Mouse (Mus musculus) T-helper 2 cell (primary cell): ENCODE data around the gene Kctd19.

Source experiments
- in situ Hi-C: fragments of 300-600 bp; cut with MboI, MseI; formaldehyde crosslinking; loops from one replicate; pipeline ENCODE4 v1.15.1; 2025; ENCODE audit warnings: high pct_unique_total_duplicates

Kctd19 gene

GRCm38 (mm10) chr8:105359646-105360045 is 53.7 kb downstream of the Kctd19 start:
- in situ Hi-C loops, result no loop called here

DNA sequence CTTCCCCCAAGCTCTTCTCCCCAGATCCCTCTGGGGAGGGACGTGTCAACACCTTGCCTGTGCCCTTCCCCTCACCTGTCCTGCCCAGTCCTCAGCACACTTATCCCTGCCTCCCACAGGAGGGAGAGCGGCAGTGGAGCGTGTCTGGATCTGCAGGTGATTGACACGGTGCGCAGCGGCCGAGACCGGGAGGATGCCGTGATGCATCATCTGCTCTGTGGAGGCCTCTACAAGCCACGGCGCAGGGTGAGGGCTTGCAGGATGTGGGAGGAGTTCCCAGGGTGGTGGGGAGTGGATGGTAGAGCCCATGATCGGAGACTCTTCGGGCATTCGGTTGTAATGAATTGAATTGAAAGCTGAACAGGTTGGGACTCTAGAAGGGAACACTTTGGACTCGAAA is 54.1 kb downstream of the Kctd19 start:
- in situ Hi-C loops, result no loop called here

DNA sequence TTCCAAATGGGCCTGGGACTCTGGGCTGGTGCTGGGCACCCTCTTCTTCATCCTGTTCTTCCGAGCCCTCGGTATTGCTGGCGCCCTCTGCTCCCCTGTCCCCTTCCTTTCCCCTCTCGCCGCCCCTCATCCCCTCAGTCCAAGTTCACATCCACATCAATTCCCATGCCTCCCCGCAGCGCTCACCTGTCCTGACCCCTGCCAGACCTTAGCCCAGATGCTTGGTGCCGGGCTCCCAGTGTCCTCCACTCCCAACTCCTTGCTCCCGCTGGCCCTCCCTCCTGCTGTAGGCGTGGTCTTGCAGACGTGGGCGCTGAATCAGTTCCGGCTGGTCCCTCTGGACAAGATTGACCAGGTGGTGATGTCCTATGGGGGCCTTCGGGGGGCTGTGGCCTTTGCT is 56.6 kb downstream of the Kctd19 start:
- in situ Hi-C loops, result no loop called here

DNA sequence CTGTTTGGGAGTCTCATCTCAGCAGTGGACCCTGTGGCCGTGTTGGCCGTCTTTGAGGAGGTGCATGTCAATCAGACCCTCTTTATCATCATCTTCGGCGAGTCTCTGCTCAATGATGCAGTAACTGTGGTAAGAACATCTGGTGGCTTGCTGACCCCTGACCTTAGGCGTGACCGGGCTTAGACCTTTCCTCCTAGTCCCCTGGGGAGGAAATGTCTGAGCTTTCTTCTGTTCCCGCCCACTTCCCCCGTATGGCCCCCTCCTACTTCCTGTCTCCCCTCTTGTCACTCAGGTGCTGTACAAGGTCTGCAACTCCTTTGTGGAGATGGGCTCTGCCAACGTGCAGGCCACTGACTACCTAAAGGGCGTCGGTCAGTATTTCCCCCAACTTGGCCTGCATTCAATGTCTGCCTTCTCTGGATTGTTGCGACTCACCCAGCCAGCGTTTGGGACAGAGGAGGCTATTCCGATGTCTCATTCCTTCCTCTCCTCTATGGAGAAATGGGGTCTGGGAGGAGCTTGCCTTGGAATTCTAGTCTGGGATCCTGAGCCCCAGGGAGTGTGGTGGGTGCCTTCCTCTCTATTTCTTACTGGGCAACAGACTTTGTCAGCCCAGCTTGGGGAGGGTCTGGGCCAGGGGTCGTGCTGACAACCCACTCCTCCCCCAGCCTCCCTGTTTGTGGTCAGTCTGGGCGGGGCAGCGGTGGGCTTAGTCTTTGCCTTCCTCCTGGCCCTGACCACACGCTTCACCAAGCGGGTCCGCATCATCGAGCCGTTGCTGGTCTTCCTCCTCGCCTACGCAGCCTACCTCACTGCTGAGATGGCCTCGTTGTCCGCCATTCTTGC is 57.9 kb downstream of the Kctd19 start:
- in situ Hi-C loops, result no loop called here

DNA sequence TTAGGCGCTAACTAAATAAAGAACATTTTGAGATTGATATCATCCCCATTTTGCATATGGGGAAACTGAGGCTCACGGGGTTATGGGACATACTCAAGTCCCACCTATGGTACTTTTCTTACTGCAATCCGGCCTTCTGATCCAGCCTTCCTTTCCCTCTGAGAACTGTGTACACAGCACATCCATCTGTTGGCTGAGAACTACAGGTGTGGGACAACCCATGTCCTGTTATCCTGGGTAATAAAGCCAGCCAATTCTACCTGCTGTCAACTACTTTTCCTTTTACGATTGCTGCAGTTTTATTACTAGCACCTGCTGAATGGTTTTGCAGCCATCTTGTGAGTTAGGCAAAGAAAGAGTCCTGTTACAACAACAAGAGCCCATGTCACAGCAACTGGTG is 58.8 kb downstream of the Kctd19 start:
- in situ Hi-C loops, result no loop called here

- in situ Hi-C loops, result no loop called here
Observed at GRCm38 (mm10) chr8:105353583-105354135, 59.6 kb downstream of the Kctd19 start.

GRCm38 (mm10) chr8:105350186-105350585 is 63.1 kb downstream of the Kctd19 start:
- in situ Hi-C loops, result no loop called here

DNA sequence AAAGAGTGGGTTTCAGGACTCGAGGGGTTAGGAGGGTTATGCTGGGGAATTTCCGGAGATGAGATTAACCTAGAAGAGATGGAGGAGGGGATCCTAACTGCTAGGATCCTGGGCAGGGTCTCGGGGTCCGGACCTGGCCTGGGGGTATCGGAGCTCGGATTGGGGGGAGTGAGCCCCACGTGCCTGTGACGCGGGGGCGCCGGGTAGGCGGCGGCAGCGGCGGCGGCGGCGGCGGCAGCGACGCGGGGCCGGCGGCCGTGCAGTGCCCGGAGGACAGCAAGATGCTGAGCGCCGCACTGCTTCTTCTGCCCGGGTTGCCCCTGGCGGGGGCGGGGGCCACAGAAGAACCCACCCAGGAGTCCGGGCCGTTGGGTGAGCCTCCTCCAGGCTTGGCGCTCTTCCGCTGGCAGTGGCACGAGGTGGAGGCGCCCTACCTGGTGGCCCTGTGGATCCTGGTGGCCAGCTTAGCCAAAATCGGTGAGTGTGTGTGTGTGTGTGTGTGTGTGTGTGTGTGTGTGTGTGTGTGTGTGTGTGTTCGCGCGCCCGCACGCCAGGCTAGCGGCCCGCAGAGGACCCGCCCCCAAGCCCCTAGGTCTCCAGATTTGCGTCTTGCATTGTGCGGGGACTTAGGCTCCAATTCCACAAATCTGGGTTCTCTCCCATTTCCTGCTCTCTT is 64.1 kb downstream of the Kctd19 start:
- in situ Hi-C loops, result loop anchor here (25.0 kb wide), 1 partner anchor 713 kb away; the partner anchor contains the start of gene Nfatc3

DNA sequence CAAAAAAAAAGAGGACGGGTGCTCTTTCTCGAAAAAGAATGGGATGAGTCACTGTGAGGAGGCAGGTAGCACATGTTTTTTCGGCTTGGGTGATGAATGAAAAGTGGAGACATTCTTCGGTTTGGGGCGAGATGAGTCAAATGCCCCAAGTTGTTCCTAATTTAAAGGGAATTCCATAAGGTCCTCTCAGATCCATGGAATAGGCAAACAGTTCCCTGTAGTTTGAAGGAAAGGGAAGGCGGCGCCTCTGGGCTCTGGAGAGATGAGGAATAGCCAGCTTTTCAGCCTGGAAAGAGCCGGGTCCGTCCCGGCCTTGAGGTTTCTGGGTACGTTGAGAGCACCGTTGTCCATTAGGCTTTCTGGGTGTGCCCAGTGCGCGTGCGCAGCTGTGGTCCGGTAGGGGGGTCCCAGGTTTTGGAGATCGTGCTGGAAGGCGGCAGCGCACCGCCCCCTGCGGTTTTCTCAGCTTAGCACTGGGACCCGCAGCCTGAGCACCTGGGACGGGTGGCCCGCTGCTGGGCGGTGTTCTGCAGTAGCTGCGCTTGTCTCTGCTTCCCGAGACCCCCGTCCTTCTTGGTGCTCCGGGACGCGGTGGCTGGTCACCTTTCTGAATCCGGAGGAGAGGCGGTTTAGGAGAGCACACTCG is 64.7 kb downstream of the Kctd19 start, which contains the start of gene Slc9a5:
Gene Slc9a5 (plus strand): TSS at position 394 of the 646 bp plus-strand sequence.
- in situ Hi-C loops, result loop anchor here (25.0 kb wide), 1 partner anchor 714 kb away; the partner anchor contains the start of gene Nfatc3

DNA sequence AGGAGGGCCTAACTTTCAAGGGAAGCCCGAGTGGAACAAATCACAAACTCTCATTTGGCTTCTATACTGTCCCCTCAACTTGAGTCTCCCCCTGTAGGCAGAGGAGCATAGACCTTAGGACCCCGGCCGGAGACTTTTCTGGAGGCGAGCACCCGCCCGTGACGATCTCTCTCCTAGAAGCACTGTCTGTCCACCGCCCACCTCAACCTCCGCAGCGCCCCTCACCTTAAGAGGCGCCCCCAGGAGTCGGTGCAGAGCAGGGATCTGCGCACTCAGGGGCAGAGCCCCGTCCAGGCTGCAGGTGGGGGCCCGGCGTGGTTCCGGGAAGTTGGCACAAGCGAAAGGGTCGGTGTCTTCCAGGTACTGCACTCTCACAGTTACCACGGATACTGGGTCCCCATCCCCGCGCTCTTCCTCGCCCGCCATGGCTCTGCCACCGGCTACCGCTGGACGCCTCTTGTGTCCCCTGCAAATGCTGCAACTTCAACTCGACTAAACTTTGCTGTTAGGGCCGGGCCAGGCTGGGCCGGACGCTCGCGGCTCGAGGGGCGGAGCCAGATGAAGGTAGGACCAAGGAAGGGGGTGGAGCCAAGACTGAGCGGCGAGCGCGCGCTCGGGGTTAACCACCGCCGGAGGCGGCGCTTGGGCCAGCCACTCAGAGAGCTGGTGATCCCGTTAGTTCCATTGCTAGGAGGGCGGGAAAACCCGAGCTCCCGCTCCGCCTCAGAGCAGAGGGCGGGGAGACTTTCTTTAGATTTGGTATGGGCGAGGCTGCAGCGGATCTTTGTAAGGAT is 65.7 kb downstream of the Kctd19 start, which contains the start of gene Fhod1:
Gene Fhod1 (minus strand): TSS at position 526 of the 794 bp plus-strand sequence.
- in situ Hi-C loops, result loop anchor here (25.0 kb wide), 1 partner anchor 715 kb away; the partner anchor contains the start of gene Nfatc3

DNA sequence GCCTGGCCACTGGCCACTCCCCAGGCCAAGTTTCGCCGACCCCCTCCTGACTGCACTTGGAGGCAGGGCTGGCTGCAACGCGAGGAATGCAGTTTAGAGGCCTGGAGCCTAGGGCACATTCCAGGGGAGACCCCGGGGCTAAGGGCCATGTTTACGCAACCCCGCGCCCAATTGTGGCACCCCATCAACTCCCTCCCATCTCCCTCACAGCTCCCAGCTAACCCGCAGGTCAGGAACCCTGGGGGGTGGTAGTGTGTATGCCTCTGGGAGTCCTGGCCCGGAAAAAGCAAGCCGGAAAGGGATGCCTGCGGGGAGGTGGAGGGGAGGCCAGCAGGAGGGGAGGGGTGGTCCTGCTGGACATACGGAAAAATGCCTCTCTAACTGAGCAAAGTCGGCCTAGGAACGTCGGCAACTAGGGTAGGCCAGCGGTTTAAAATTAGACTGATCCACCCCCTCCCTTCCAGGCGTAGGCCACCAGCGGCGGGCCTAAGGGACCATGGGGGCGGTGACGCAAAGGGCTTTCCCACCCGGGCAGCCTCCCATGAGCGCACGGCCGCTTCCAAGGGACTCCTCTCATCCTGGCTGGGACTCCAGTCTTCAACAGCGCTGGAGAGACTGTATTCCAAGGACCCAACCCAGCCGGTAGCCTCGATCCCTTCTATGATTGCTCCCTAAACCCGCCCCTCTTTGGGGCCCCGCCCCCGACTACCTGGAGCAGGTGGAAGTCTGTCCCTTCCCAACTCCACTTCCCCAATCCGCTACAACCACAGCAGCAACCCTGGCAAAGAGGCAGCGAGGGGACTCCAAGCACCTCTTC is 66.5 kb downstream of the Kctd19 start:
- in situ Hi-C loops, result loop anchor here (25.0 kb wide), 1 partner anchor 715 kb away; the partner anchor contains the start of gene Nfatc3

- in situ Hi-C loops, result loop anchor here (25.0 kb wide), 1 partner anchor 717 kb away; the partner anchor contains the start of gene Nfatc3
Observed at GRCm38 (mm10) chr8:105345061-105345975, 68.0 kb downstream of the Kctd19 start.

DNA sequence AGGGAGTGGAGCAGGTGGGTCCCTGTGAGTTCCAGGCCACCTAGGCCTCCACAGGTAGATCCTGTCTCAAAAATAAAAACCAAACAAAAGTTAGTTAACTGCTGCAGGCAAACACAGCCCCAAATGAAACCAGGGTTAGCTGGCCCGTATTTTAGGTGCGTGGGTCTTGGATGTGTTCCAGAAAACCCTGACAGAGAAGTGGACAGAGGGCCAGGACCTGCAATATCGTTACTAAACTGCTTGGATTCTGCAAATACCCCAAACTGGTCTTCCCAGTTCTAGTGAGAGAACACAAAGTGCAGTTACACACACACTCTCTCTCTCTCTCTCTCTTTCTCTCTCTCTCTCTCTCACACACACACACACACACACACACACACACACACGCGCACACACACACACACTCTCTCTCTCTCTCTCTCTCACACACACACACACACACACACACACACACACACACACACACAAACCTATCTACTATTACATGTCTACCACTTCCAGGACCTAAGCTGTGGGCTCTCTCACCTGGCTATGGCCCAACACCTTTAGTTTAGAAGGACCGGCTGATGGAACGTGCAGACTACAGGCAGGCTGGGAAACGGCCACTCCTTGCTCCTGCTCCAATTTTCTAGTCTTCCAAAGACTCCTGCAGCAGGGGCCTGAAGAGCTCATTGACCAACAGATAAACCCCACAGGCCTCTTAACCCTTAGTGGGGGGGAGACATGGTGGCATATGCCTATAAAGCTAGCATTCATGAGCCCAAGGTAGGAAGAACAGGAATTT is 69.3 kb downstream of the Kctd19 start:
- in situ Hi-C loops, result loop anchor here (25.0 kb wide), 1 partner anchor 718 kb away; the partner anchor contains the start of gene Nfatc3

- in situ Hi-C loops, result loop anchor here (25.0 kb wide), 1 partner anchor 720 kb away; the partner anchor contains the start of gene Nfatc3
Observed at GRCm38 (mm10) chr8:105342768-105343167, 70.5 kb downstream of the Kctd19 start.

GRCm38 (mm10) chr8:105341399-105341798 is 71.9 kb downstream of the Kctd19 start:
- in situ Hi-C loops, result loop anchor here (25.0 kb wide), 1 partner anchor 721 kb away; the partner anchor contains the start of gene Nfatc3

DNA sequence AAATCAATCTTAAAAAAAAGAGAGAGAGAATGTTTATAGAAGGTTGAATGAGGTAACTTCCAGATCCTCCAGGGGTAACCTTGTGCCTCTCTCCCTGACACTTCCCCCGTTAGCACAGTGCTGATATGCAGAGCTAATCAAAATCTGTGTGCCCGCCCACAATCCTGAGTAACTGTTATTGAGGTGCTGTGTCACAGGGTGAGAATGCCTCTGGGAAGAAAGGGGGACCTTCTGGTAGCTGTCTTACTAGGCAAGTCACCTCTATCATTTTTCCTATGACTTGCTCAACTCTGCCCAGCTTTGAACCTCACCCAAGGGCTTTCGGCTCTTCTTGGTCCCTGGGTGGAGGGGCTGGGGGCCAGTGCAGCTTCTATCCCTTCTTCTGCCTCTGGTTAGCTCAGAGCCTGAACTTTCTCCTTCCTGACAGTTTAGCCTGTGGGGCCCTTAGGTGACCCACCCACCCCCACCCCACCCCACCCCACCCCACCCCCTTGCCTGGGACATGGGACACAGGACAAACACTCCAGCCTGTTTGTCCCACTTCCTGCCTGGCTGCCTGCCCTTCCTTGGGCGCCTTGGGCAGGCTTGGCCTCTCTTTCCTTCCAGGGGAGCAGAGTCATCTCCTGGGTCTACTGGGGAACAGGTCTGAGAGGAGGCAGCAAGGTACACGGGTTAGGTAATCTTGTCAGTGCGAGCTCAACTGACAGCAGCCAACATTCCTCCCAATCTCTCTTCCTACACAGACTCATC is 73.2 kb downstream of the Kctd19 start:
- in situ Hi-C loops, result loop anchor here (25.0 kb wide), 1 partner anchor 722 kb away; the partner anchor contains the start of gene Nfatc3

- in situ Hi-C loops, result loop anchor here (25.0 kb wide), 1 partner anchor 723 kb away; the partner anchor contains the start of gene Nfatc3
Observed at GRCm38 (mm10) chr8:105338992-105339391, 74.3 kb downstream of the Kctd19 start.
